Mouse (Mus musculus) adrenal gland, adult 2 months (tissue): ENCODE measurements around the gene Tnpo2. TPM values are rescaled to one million over a fixed set of nuclear protein-coding genes. Genes with fewer than 3 reads are reported as not detected.

Experiments
- microRNA-seq, 2 experiments: library from miRNA; unstranded; fragments of <30 nt; microRNA quantifications; one replicate each; pipeline ENCODE4 v1.2.0; 2021
- polyA plus RNA-seq: library from polyadenylated mRNA; depleted of rRNA; stranded (reverse); fragments of >200 nt; gene quantifications from 2 replicates; pipeline ENCODE4 v1.2.3, GENCODE M21; 2012; rRNA removed
- total RNA-seq, 2 experiments: library from RNA; stranded (reverse); gene quantifications; 2 replicates each; pipeline ENCODE4 v1.2.3; 2021

Tnpo2 gene
- total and polyA plus RNA-seq, 3 experiments, result 54.1 to 101 (median 68.3) TPM

Small RNA genes within 50 kb of the gene (microRNA-seq; reads per million reads assigned to microRNA genes)
- 0 to 0.83 reads per million in 2 experiments for gene Mir7070

Other genes starting within 250 kb of the Tnpo2 start
- 100 to 1,000 TPM in 1 of 2 experiments, 10 to 100 TPM in 1; 91.3 to 113 TPM for gene Nfix, start 236.6 kb upstream of the Tnpo2 start, total RNA-seq
- gene Nfix, start 236.6 kb upstream of the Tnpo2 start, polyA plus RNA-seq, result 47.0 and 59.9 TPM in 2 replicates
- 10 to 100 TPM; 11.5 to 12.2 TPM for gene Dand5, start 214.1 kb upstream of the Tnpo2 start, total RNA-seq
- gene Dand5, start 214.1 kb upstream of the Tnpo2 start, polyA plus RNA-seq, result 5.1 and 7.0 TPM in 2 replicates
- 10 to 100 TPM; 72.6 to 74.9 TPM for gene Gadd45gip1, start 205.4 kb upstream of the Tnpo2 start, total RNA-seq
- 141 and 196 TPM in 2 replicates for gene Gadd45gip1, start 205.4 kb upstream of the Tnpo2 start, polyA plus RNA-seq
- 100 to 1,000 TPM; 122 to 141 TPM for gene Rad23a, start 196.2 kb upstream of the Tnpo2 start, total RNA-seq
- 128 and 131 TPM in 2 replicates for gene Rad23a, start 196.2 kb upstream of the Tnpo2 start, polyA plus RNA-seq
- 100 to 1,000 TPM; 684 to 730 TPM for gene Calr, start 190.0 kb upstream of the Tnpo2 start, total RNA-seq
- gene Calr, start 190.0 kb upstream of the Tnpo2 start, polyA plus RNA-seq, result 88.2 and 91.2 TPM in 2 replicates
- gene Farsa, start 179.9 kb upstream of the Tnpo2 start, total RNA-seq, result 10 to 100 TPM; 61.6 to 69.3 TPM
- gene Farsa, start 179.9 kb upstream of the Tnpo2 start, polyA plus RNA-seq, result 45.3 and 51.4 TPM in 2 replicates
- 1 to 10 TPM; 8.0 to 8.7 TPM for gene Syce2, start 164.8 kb upstream of the Tnpo2 start, total RNA-seq
- gene Syce2, start 164.8 kb upstream of the Tnpo2 start, polyA plus RNA-seq, result 0.80 and 2.1 TPM in 2 replicates
- 10 to 100 TPM; 50.1 to 59.0 TPM for gene Gcdh, start 143.0 kb upstream of the Tnpo2 start, total RNA-seq
- gene Gcdh, start 143.0 kb upstream of the Tnpo2 start, polyA plus RNA-seq, result 652 and 657 TPM in 2 replicates
- under 1 TPM; 0.17 to 0.23 TPM for gene Klf1, start 135.0 kb upstream of the Tnpo2 start, total RNA-seq
- 0.41 and 0.61 TPM in 2 replicates for gene Klf1, start 135.0 kb upstream of the Tnpo2 start, polyA plus RNA-seq
- 10 to 100 TPM; 10.9 to 17.5 TPM for gene Dnase2a, start 128.4 kb upstream of the Tnpo2 start, total RNA-seq
- 12.1 and 13.3 TPM in 2 replicates for gene Dnase2a, start 128.4 kb upstream of the Tnpo2 start, polyA plus RNA-seq
- 1 to 10 TPM; 1.5 to 2.8 TPM for gene Mast1, start 99.6 kb upstream of the Tnpo2 start, total RNA-seq
- gene Mast1, start 99.6 kb upstream of the Tnpo2 start, polyA plus RNA-seq, result 3.7 and 4.4 TPM in 2 replicates
- not detected for gene Rtbdn, start 89.9 kb upstream of the Tnpo2 start, total RNA-seq
- 0.25 and 0.34 TPM in 2 replicates for gene Rtbdn, start 89.9 kb upstream of the Tnpo2 start, polyA plus RNA-seq
- 1 to 10 TPM; 2.1 to 2.4 TPM for gene Gm49661, start 67.5 kb upstream of the Tnpo2 start, total RNA-seq
- 2.1 TPM in 1 of 2 replicates, not detected in the other for gene Gm49661, start 67.5 kb upstream of the Tnpo2 start, polyA plus RNA-seq
- gene Prdx2, start 67.3 kb upstream of the Tnpo2 start, total RNA-seq, result 100 to 1,000 TPM; 671 to 700 TPM
- gene Prdx2, start 67.3 kb upstream of the Tnpo2 start, polyA plus RNA-seq, result 181 and 240 TPM in 2 replicates
- gene Rnaseh2a, start 67.1 kb upstream of the Tnpo2 start, total RNA-seq, result 100 to 1,000 TPM in 1 of 2 experiments, 10 to 100 TPM in 1; 87.7 to 112 TPM
- 61.7 and 76.6 TPM in 2 replicates for gene Rnaseh2a, start 67.1 kb upstream of the Tnpo2 start, polyA plus RNA-seq
- gene Junb, start 58.2 kb upstream of the Tnpo2 start, total RNA-seq, result 10 to 100 TPM; 37.0 to 90.7 TPM
- gene Junb, start 58.2 kb upstream of the Tnpo2 start, polyA plus RNA-seq, result 78.9 and 91.4 TPM in 2 replicates
- 1 to 10 TPM; 6.1 to 6.2 TPM for gene Hook2, start 46.3 kb upstream of the Tnpo2 start, total RNA-seq
- gene Hook2, start 46.3 kb upstream of the Tnpo2 start, polyA plus RNA-seq, result 6.5 and 6.7 TPM in 2 replicates
- not detected for gene Best2, start 22.4 kb upstream of the Tnpo2 start, total RNA-seq
- gene Best2, start 22.4 kb upstream of the Tnpo2 start, polyA plus RNA-seq, result 0.18 TPM in 1 of 2 replicates, not detected in the other
- 100 to 1,000 TPM; 106 TPM for gene Asna1, start 11.6 kb upstream of the Tnpo2 start, total RNA-seq
- 89.4 and 104 TPM in 2 replicates for gene Asna1, start 11.6 kb upstream of the Tnpo2 start, polyA plus RNA-seq
- 100 to 1,000 TPM; 160 to 184 TPM for gene Trir, start 10.1 kb upstream of the Tnpo2 start, total RNA-seq
- gene Trir, start 10.1 kb upstream of the Tnpo2 start, polyA plus RNA-seq, result 64.2 and 67.6 TPM in 2 replicates
- 10 to 100 TPM; 12.3 to 13.5 TPM for gene Fbxw9, start 23.1 kb downstream of the Tnpo2 start, total RNA-seq
- gene Fbxw9, start 23.1 kb downstream of the Tnpo2 start, polyA plus RNA-seq, result 55.8 and 56.2 TPM in 2 replicates
- not detected for gene Gm5741, start 31.1 kb downstream of the Tnpo2 start, total RNA-seq
- gene Gm5741, start 31.1 kb downstream of the Tnpo2 start, polyA plus RNA-seq, result not detected in 2 replicates
- 10 to 100 TPM; 26.0 to 28.3 TPM for gene Dhps, start 34.8 kb downstream of the Tnpo2 start, total RNA-seq
- 68.6 and 69.6 TPM in 2 replicates for gene Dhps, start 34.8 kb downstream of the Tnpo2 start, polyA plus RNA-seq
- 10 to 100 TPM; 77.5 to 90.1 TPM for gene Wdr83os, start 43.8 kb downstream of the Tnpo2 start, total RNA-seq
- gene Wdr83os, start 43.8 kb downstream of the Tnpo2 start, polyA plus RNA-seq, result 104 and 142 TPM in 2 replicates
- 10 to 100 TPM; 17.4 to 24.9 TPM for gene Wdr83, start 44.4 kb downstream of the Tnpo2 start, total RNA-seq
- gene Wdr83, start 44.4 kb downstream of the Tnpo2 start, polyA plus RNA-seq, result 15.3 and 17.4 TPM in 2 replicates
- gene Man2b1, start 46.4 kb downstream of the Tnpo2 start, total RNA-seq, result 10 to 100 TPM; 34.0 to 52.7 TPM
- gene Man2b1, start 46.4 kb downstream of the Tnpo2 start, polyA plus RNA-seq, result 36.1 and 46.0 TPM in 2 replicates
- gene Zfp791, start 86.2 kb downstream of the Tnpo2 start, total RNA-seq, result 1 to 10 TPM; 1.6 to 2.0 TPM
- gene Zfp791, start 86.2 kb downstream of the Tnpo2 start, polyA plus RNA-seq, result 0.08 and 0.25 TPM in 2 replicates
- not detected for gene Cks1brt, start 115.0 kb downstream of the Tnpo2 start, total RNA-seq
- not detected in 2 replicates for gene Cks1brt, start 115.0 kb downstream of the Tnpo2 start, polyA plus RNA-seq
- not detected for gene Olfr371, start 189.1 kb downstream of the Tnpo2 start, total RNA-seq
- gene Olfr371, start 189.1 kb downstream of the Tnpo2 start, polyA plus RNA-seq, result not detected in 2 replicates